Mouse (Mus musculus) thymus, postnatal 14 days (tissue): ENCODE results near the gene Slc7a5.

Experiments
- DNase-seq: peaks from one replicate; pipeline ENCODE4 v3.0.0; 2021

Slc7a5 gene

GRCm38 (mm10) chr8:121906542-121907512 is 667 bp downstream of the Slc7a5 start:
- peak; percentile 39 for DNase-seq

GRCm38 (mm10) chr8:121905864-121906263 is 1.6 kb downstream of the Slc7a5 start:
- DNase-seq, result no peak

- no peak for DNase-seq
Measured at GRCm38 (mm10) chr8:121905420-121905819, 2.1 kb downstream of the Slc7a5 start.

GRCm38 (mm10) chr8:121904999-121905398 is 2.5 kb downstream of the Slc7a5 start:
- no peak for DNase-seq

GRCm38 (mm10) chr8:121903977-121904376 is 3.5 kb downstream of the Slc7a5 start:
- no peak for DNase-seq

- DNase-seq, result no peak
Measured at GRCm38 (mm10) chr8:121901498-121902236, 5.8 kb downstream of the Slc7a5 start.

- DNase-seq, result no peak
Measured at GRCm38 (mm10) chr8:121899180-121900044, 8.1 kb downstream of the Slc7a5 start.

GRCm38 (mm10) chr8:121898401-121898931 is 9.0 kb downstream of the Slc7a5 start:
- DNase-seq, result peak; percentile 45

- DNase-seq, result no peak
Measured at GRCm38 (mm10) chr8:121897871-121898381, 9.6 kb downstream of the Slc7a5 start.

GRCm38 (mm10) chr8:121897205-121897604 is 10.3 kb downstream of the Slc7a5 start:
- DNase-seq, result no peak

- DNase-seq, result no peak
Measured at GRCm38 (mm10) chr8:121896476-121897145, 10.9 kb downstream of the Slc7a5 start.

- no peak for DNase-seq
Measured at GRCm38 (mm10) chr8:121895910-121896309, 11.6 kb downstream of the Slc7a5 start.

GRCm38 (mm10) chr8:121892875-121893274 is 14.6 kb downstream of the Slc7a5 start:
- DNase-seq, result no peak

- no peak for DNase-seq
Measured at GRCm38 (mm10) chr8:121889810-121890785, 17.4 kb downstream of the Slc7a5 start.

- no peak for DNase-seq
Measured at GRCm38 (mm10) chr8:121889317-121889716, 18.2 kb downstream of the Slc7a5 start.

GRCm38 (mm10) chr8:121887547-121887946 is 19.9 kb downstream of the Slc7a5 start:
- no peak for DNase-seq

GRCm38 (mm10) chr8:121885433-121885832 is 22.1 kb downstream of the Slc7a5 start:
- no peak for DNase-seq

GRCm38 (mm10) chr8:121885001-121885400 is 22.5 kb downstream of the Slc7a5 start:
- no peak for DNase-seq

- DNase-seq, result no peak
Measured at GRCm38 (mm10) chr8:121884181-121884580, 23.3 kb downstream of the Slc7a5 start.

GRCm38 (mm10) chr8:121881921-121882320 is 25.6 kb downstream of the Slc7a5 start:
- DNase-seq, result no peak
